Mouse (Mus musculus) adrenal gland, adult 2 months (tissue): Measurements from ENCODE around the gene Cfap58. TPM values are rescaled to one million over a fixed set of nuclear protein-coding genes. Genes with fewer than 3 reads are reported as not detected.

ENCODE experiments used
- DNase-seq: peaks from one replicate; pipeline ENCODE4 v3.0.0; 2021
- polyA plus RNA-seq: library from polyadenylated mRNA; depleted of rRNA; stranded (reverse); fragments of >200 nt; gene quantifications from 2 replicates; pipeline ENCODE4 v1.2.3, GENCODE M21; 2012
- total RNA-seq, 2 experiments: library from RNA; stranded (reverse); gene quantifications; 2 replicates each; pipeline ENCODE4 v1.2.3; 2021

Cfap58 gene
- total and polyA plus RNA-seq, 3 experiments = not detected

DNA sequence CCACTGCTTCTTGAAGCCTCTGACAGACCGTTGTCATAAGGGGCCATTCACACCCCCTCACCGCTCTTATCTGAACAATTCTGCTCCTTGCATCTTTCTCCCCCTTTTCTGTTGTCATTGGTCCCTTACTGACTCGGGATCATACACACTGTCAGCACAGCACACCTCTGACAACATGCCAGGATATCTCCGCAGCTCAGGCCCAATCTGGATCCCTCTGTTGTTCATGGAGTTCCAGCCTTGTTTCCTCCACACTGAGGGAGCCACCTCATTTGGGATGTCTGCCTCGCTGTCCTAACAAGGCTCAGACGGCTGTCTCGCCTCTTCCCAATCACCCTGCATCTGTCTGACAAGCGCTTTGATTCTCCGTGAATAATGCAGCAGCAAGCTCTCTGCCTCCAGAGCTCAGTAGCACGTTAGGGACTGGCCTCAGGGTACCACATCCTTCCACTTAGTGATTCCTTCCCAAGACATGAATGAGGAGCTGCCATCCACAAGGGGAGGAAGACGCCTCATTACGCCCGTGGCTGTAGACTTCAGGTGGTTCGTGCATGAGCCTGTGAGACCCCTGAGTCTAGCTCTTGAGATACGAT, 40.7 kb downstream of the Cfap58 start:
- DNase-seq = no peak

DNA sequence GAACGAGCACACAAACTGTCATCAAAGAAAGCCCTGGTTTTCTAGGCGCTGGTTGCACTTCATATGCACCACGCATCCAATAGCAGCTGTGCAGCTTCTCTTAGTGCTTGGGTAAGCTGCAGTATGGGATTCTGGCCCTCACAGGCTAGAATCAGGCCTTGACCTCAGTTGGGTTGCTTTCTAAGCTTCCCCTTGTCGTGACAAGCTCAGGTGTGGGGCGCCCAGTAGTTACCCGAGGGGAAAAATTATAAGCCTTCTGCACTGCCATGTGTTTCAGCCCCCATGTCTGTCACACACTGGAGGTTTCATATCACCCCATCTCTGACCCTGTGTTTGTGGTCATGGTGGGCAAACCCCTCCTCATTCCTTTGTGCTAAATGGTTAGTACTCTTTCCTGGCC, 42.0 kb downstream of the Cfap58 start:
- DNase-seq = no peak

DNA sequence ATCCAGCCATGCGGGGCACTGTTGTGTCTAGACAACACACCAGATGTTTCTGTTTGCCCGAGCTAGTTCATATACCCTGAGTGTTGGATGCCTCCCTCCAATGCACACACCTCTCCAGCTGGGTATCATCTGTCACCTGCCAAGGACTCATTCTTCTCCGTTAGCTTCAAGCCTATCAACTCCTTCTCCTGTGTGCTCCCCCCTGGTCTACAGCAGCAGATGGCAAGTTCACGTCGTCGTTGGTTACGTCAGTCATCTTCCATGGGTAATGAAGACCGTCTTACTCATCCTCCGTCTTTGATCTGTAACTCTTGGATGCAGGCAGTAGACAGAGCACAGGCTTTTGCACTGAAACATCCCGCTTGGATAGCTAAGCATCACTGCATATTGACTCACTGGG, 42.8 kb downstream of the Cfap58 start:
- no peak for DNase-seq

DNA sequence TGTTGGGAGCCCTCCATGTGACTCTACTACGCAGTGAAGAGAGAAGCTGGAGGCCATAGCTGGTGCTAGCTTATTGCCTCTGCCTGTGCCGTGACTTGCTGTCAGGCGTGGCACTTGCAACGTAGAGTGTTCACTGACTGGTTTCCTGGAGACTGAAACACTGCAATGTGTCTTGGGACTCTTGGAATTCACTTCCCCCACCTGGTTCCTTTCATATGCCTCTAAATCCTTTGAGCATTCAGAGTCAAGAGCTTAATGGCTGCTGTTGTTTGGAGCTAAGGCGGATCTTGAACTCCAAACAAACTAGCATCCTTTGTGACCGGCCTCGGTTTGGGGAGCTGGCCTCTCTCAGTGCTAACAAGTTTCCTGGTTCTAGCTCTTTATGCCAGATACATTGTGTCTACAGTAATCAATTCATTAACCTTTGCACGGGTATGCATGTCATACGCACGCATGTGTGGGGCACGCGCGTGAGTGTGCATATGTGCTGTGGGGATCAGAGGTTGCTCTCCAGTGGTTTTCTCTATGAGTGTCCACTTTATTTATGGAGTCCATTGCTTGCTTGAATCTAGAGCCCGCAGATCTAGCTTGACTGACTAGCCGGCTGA, 48.2 kb downstream of the Cfap58 start:
- no peak for DNase-seq

GRCm38 (mm10) chr19:47987986-47988385, 50.5 kb downstream of the Cfap58 start:
- no peak for DNase-seq

DNA sequence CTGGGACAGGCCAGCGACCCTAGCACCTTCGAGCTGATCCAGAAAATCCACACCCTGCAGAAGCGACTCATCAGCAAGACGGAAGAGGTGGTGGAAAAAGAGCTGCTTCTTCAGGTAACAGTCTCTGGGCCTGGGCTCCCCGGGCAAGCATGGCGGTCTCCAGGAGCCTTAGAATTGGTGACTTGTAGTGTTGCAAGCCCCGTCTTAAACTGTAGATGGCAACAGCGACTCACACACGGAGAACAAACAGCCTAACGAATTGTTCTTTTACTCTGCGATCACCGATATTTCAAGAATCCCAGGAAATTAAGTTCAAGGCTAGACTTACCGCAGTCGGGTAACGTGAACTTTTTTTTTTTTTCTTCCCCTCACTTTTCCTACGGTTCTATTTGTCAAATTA, 51.0 kb downstream of the Cfap58 start:
- DNase-seq = peak; percentile 6

- no peak for DNase-seq
Measured at GRCm38 (mm10) chr19:47988880-47989574, 51.6 kb downstream of the Cfap58 start.

DNA sequence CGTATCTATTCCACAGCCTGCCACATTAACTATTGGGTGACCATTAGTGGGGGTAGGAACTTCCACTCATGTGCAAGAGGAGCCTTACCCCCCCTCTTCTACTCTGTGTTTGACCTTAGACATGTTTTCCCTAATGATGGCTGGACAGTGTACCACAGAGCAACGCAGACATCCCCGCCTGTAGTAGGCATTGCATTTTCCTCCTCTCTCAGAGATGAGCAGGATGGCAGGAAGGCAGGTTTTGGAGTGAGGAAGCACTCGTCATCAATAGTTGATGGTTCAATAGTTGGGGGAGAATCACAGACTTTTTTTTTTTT, 52.1 kb downstream of the Cfap58 start:
- no peak for DNase-seq

GRCm38 (mm10) chr19:48001240-48001639, 63.8 kb downstream of the Cfap58 start:
- DNase-seq = no peak

DNA sequence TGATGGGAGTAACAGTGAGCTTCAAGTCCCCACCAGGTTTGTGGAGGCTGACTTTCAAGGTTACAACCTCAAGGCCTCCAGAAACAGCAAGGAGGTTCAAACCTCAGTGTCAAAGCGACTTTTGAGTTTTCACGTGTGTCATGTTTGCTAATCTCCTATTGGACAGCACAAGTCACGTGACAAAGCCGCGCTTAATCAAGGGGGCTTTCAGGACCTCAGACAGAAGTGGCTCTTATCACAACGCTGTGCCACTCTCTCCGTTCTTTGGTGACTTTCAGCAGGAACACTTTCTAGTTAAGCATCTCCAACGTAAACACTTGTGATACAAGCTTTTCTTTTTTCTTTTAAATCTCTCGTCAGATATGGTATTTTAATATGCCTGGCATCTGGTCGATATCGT, 64.3 kb downstream of the Cfap58 start:
- no peak for DNase-seq

- DNase-seq = no peak
Measured at GRCm38 (mm10) chr19:48008771-48009413, 71.4 kb downstream of the Cfap58 start.

DNA sequence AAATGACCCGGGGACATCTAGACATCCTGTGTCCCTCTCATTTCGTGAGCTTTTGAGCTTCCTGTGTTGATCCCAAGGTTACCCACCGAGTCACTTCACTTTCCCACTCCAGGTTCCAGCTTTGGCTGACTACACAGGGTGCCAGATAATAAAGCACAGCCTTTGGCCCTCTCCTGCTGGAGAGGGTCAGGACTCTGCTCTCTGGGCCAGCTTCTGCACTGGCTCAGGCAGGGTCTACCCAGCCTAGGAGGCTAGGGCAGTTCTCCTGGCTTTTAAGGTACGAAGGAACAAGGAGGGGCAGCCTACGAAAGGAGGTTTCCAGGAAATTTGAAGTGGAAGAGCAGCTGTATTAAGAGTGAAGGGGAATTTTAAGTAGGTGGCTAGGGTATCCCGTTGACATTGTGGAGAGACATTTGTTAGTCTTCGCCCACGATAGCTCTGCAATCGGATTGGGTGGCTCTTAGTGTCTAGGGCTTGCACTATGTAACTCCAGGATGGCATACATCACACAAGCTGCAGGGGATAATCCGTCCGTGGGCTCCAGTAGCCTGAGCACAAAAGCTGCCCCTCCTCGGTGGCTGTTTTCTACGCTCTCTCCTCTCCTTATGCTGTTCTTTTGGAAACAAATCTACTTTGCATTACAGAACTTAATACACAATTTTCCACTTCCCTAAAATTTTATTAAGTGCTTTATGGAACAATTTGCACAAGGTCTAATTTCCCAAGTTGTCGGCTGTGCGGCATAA, 72.3 kb downstream of the Cfap58 start:
- no peak for DNase-seq

DNA sequence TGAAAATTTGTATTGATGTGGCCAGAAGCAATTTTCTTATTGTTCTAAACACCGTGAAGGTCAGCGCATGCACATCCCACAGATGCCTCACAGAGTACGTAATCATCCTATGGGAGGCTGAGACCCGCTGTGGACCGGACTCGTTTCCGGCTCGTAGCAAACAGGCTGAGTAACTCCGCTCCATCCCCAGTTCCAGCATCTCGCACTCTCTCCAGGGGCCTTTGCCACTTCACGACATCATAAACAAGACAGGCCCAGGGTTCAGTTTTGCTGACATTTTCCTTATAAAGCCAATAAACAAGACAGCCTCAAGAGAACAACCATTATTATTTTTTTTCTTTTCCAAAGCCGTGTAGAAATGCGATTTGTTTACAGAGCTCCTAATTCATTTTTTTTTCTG, 82.6 kb downstream of the Cfap58 start:
- no peak for DNase-seq

DNA sequence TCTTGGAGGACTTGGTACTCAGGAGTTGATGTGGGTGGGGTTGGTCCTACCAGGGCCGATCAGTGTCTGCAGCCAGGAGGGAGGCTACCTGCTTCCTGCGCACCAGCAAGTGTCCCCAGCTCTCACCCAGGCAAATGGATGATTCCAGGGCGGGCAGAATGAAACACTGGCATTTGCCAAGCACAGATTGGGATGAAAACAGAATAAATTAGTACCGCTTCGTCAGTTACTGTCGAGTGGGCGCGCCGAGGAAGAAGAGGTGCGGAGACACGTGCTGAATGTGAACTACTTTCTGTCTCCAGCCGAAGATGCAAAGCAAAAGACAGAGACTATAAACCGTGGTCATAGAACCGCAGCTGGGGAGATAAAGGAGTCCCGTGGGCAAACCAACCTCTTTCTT, 84.0 kb downstream of the Cfap58 start:
- no peak for DNase-seq

- no peak for DNase-seq
Measured at GRCm38 (mm10) chr19:48022763-48023162, 85.3 kb downstream of the Cfap58 start.

DNA sequence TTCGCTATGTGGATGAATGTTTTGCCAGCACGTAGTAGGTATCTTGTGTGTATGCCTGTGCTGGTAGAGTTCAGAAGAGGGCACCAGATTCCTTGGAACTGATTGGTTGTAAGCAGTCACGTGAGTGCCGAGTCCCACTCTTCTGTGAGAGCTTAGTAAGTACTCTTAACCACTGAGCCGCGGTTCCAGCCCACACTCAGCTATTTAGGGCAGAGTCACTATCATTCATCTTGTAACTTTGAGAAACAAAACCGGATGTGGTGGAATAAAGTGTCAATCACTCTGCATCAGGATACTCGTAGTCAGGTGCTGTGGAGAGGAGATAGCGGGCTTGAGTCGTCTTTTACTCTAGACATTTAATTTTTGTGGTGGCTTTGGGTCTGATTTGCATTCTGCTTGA, 86.3 kb downstream of the Cfap58 start:
- no peak for DNase-seq

DNA sequence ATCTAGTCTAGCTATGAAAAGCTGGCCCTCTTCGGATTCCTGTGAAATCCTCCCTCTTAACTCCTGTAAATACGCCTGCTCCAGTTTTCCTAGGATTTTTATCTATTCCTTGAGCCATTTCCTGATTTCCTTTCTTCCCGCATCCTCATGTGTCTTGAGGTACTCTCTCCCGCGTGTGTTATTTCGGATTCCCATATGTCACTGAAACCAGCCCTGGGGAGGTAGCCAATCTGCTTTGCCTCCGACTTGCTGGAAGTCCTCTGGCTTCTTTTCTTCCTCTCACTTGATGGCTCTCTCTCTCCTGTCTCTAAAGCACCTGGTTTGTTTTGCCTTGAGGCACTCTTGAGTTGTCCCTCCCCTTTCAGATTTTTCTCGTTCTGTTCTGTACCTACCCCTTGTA, 87.9 kb downstream of the Cfap58 start:
- no peak for DNase-seq

DNA sequence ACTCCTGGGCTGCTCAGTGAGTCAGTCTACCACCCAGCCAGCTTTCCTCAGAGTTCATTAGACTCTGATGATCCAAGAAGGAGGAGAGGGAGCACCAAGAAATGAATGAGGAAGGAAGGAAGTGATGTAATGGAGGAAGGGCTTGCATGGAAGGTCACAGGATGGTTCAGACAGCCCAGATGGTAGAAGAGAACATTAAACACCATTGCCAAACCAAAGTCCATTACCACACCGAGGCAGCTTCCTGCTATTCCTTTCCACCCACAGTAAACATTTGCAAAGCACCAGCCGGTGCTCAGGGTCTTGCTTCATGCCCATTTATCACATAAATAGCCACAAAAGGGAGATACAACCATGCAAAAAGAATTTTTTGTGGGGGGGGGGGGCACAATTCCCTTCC, 89.4 kb downstream of the Cfap58 start:
- DNase-seq = no peak

GRCm38 (mm10) chr19:48039554-48039953, 102.1 kb downstream of the Cfap58 start:
- DNase-seq = no peak

- DNase-seq = no peak
Measured at GRCm38 (mm10) chr19:48047315-48047714, 109.8 kb downstream of the Cfap58 start.

- no peak for DNase-seq
Measured at GRCm38 (mm10) chr19:48049361-48049760, 111.9 kb downstream of the Cfap58 start.

DNA sequence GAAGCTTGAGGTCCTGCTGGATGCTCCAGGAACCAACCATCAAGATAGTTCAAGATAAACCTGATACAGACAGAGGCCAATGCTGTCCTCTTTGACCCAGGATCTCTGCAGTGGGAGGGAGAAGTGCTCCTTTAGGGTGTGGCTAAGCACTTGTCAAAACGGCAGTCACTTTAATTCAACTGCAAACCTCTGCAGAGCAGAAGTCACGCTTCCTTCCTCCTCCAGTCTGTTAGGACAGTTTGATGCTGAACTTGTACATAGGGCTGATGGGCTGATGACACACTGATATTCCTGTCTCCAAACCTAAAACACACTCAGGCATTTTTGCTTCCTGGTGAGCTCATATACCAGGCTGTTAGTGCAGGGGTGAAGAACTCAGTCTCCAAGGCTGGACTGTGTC, 125.8 kb downstream of the Cfap58 start:
- no peak for DNase-seq

DNA sequence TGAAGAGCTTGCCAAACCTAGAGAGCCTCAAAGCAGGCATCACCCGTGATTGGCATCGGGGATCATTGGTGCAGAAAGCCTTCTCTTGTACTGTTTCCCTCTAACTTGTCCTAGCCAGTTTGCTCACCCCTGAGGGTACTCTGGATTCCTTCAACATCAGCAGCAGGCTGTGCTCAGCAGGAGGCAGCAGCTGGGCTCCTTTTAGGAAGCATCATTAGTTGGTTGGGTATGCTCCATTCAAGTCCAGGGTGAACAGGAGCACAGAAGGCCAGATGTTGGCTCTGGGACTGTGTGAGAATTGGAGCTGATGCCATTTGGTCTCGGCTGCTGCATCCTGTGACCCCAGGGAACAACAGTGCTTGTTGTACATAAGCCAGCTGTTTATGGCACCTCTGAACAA, 142.2 kb downstream of the Cfap58 start:
- DNase-seq = no peak
